Mouse (Mus musculus): Measurements from ENCODE around the gene Abraxas1.
A peak's percentile ranks its signal among the peaks of the same experiment; 100 is the strongest.

The Abraxas1 gene

GRCm38 (mm10) chr5:100820483-100821184 is at the start of gene Abraxas1:
Gene Abraxas1, minus strand, starts transcription at chr5:100820965.
- DNase-seq (ENCODE audit: low spot score in 2 of 2), result peak; percentile 57 to 82

GRCm38 (mm10) chr5:100869197-100869895 is 48.6 kb upstream of the Abraxas1 start:
- no peak for DNase-seq (ENCODE audit: low spot score in 2 of 2)

- no peak for DNase-seq (ENCODE audit: low spot score in 2 of 2)
Measured at GRCm38 (mm10) chr5:100866183-100866582, 45.4 kb upstream of the Abraxas1 start.

GRCm38 (mm10) chr5:100864438-100864837 is 43.7 kb upstream of the Abraxas1 start:
- no peak for DNase-seq (ENCODE audit: low spot score in 2 of 2)

- DNase-seq (ENCODE audit: low spot score in 2 of 2), result no peak
Measured at GRCm38 (mm10) chr5:100863091-100863490, 42.3 kb upstream of the Abraxas1 start.

- DNase-seq (ENCODE audit: low spot score in 2 of 2), result no peak
Measured at GRCm38 (mm10) chr5:100861811-100862210, 41.0 kb upstream of the Abraxas1 start.

GRCm38 (mm10) chr5:100861140-100861539 is 40.4 kb upstream of the Abraxas1 start:
- DNase-seq (ENCODE audit: low spot score in 2 of 2), result no peak

GRCm38 (mm10) chr5:100860417-100861053 is 39.8 kb upstream of the Abraxas1 start:
- DNase-seq (ENCODE audit: low spot score in 2 of 2), result no peak

- DNase-seq (ENCODE audit: low spot score in 2 of 2), result no peak
Measured at GRCm38 (mm10) chr5:100856552-100856951, 35.8 kb upstream of the Abraxas1 start.

GRCm38 (mm10) chr5:100853963-100854362 is 33.2 kb upstream of the Abraxas1 start:
- no peak for DNase-seq (ENCODE audit: low spot score in 2 of 2)

GRCm38 (mm10) chr5:100847143-100847542 is 26.4 kb upstream of the Abraxas1 start:
- DNase-seq (ENCODE audit: low spot score in 2 of 2), result no peak

GRCm38 (mm10) chr5:100846599-100846920 is 25.8 kb upstream of the Abraxas1 start:
- DNase-seq (ENCODE audit: low spot score in 2 of 2), result peak in 1 of 2 experiments; percentile 4

GRCm38 (mm10) chr5:100845848-100846598 is 25.3 kb upstream of the Abraxas1 start:
- DNase-seq (ENCODE audit: low spot score in 2 of 2), result peak; percentile 6 to 39

- peak in 1 of 2 experiments; percentile 15 for DNase-seq (ENCODE audit: low spot score in 2 of 2)
Measured at GRCm38 (mm10) chr5:100845485-100845847, 24.7 kb upstream of the Abraxas1 start, which contains the start of gene Gpat3. Gene Gpat3, plus strand, starts transcription at chr5:100845713.

- no peak for DNase-seq (ENCODE audit: low spot score in 2 of 2)
Measured at GRCm38 (mm10) chr5:100844485-100844884, 23.7 kb upstream of the Abraxas1 start.

GRCm38 (mm10) chr5:100837907-100838306 is 17.1 kb upstream of the Abraxas1 start:
- no peak for DNase-seq (ENCODE audit: low spot score in 2 of 2)

- DNase-seq (ENCODE audit: low spot score in 2 of 2), result no peak
Measured at GRCm38 (mm10) chr5:100835862-100836538, 15.2 kb upstream of the Abraxas1 start.

GRCm38 (mm10) chr5:100833841-100834240 is 13.1 kb upstream of the Abraxas1 start:
- DNase-seq (ENCODE audit: low spot score in 2 of 2), result no peak

GRCm38 (mm10) chr5:100832680-100833079 is 11.9 kb upstream of the Abraxas1 start:
- no peak for DNase-seq (ENCODE audit: low spot score in 2 of 2)

- no peak for DNase-seq (ENCODE audit: low spot score in 2 of 2)
Measured at GRCm38 (mm10) chr5:100828701-100829100, 7.9 kb upstream of the Abraxas1 start.

GRCm38 (mm10) chr5:100826531-100826930 is 5.8 kb upstream of the Abraxas1 start:
- DNase-seq (ENCODE audit: low spot score in 2 of 2), result no peak
